Mouse (Mus musculus) left cerebral cortex, postnatal 25 days (tissue): ENCODE results near the gene Gse1. TPM values are rescaled to one million over a fixed set of nuclear protein-coding genes. Genes with fewer than 3 reads are reported as not detected.

ENCODE experiments used
- DNase-seq, 2 experiments: peaks; one replicate each; pipeline ENCODE4 v3.0.0; 2022; ENCODE audit warnings: low spot score in 2 of 2, mixed read lengths in 1 of 2
- intact Hi-C: fragments of 180-260 bp; cut with DNase I; formaldehyde crosslinking; loops from one replicate; pipeline ENCODE4 v1.15.1; 2025
- total RNA-seq, 2 experiments: library from RNA; stranded (reverse); gene quantifications; 2 replicates each; pipeline ENCODE4 v1.2.3; 2021

The Gse1 gene
- total RNA-seq, 2 experiments from 2014 or later = 74.2 to 79.4 TPM

GRCm38 (mm10) chr8:120575801-120576200 is 347.5 kb downstream of the Gse1 start:
- DNase-seq = no peak
- intact Hi-C loops = no loop called here

DNA sequence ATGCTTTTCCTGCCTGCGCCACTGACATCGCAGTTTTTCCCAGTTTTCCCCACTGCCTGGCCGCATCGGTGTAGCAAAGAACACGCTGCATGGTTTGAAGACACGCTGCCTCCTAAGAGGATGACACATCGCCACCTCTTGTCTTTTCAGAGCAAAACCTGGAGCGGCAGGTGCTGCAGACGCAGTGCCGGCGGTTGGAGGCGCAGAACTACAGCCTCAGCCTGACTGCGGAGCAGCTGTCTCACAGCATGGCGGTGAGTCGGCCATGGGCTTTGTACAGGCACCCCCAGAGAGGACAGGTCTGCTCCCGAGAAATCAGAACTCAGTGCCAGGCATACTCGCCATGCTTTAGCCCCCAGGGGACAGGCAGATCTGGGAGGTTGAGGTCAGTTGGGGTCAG is 349.6 kb downstream of the Gse1 start:
- intact Hi-C loops = no loop called here
- DNase-seq = no peak

DNA sequence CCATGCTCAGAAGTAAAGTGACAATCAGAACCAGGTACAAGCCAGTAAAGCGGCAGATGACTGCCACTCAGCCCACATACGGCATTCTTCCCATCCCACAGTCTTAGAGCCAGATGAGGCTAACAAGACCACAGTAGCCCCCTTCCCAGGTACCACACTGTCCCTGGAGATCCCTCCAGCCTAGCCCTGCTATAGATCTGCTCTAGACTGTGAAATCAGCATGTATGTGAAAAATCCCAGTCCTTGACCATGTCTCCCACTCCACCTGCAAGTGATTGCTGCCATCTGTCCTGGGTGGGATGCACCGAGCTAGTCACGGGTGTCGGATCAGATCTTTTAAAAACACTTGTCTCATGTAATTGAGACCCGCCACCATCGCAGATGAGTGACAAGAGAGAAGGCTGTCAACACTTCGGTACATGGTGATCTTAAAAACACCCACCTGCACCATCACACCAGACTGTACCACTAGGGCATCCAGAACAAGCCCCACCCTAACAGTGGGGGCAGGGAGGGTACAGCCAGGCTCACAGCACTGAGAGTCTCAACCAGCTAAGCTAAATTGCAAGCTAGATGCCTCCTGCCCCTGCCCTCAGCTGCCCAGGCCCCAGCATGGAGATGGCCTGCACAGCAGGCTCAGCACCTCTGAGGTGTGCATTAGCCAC is 352.2 kb downstream of the Gse1 start:
- no peak for DNase-seq

GRCm38 (mm10) chr8:120581329-120581728 is 353.1 kb downstream of the Gse1 start:
- DNase-seq = no peak
- intact Hi-C loops = no loop called here

More for the DNA sequence above, 352.2 kb downstream of the Gse1 start:
- intact Hi-C loops = no loop called here

DNA sequence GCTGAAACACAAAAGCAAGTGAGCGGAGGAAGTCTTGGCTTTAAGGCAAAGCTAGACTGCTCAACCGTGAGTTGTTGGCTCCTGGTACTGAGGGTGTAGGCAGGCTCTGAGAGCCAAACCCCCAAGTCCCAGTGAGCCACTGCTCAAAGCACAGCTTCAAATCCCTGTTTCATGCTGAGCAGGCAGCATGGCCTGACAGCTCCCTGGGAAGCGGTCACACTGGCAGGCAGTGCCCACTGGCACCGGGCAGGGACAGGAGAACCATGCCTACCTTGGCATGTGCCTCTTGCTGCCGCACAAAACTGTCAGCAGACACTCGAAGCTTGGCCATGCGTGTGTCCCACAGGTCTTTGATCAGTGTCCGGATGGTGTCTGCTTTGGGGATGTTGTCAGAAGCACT is 353.6 kb downstream of the Gse1 start:
- DNase-seq = no peak
- intact Hi-C loops = no loop called here

DNA sequence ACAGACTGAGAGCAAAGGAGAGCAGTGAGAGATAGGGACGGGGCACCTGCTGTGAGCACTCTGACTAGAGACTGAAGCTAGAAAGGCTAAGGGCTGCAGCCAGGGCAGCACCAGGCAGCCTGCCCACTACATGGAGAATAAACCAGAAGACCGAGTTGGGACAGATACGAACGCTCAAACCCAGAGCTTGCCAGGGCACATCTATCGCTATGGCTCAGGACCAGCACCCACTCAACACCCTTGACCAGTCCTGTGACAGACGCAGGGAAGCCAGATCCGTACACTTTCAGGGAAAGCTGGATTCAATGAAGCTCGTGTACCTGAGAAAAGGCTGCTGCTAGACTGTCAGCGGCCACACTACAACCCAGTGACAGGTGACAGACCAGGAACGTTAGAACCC is 357.3 kb downstream of the Gse1 start:
- DNase-seq = no peak
- intact Hi-C loops = no loop called here

GRCm38 (mm10) chr8:120588908-120589771 is 360.9 kb downstream of the Gse1 start, which contains the start of gene Gins2:
Gins2 (minus strand) TSS chr8:120589304.
- intact Hi-C loops = no loop called here
- DNase-seq = peak; percentile 99 to 100

DNA sequence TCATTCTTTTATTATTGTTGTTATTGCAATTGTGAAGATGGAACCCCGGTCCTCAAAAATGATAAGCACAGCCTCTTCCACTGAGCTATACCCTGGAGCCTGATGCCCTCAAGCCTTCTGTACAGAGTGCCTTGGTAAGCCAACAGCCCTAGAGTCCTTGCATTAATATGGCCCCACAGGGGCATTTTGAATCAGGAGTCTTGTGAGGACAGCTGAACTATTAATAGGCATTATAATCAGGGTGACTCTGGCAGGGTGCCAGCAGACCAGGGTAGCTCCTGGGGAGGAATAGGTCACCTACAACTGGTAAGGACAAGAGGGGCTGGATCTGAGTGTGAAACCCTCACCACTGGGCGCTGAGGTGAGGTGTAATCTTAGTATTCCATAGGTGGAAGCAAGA is 361.7 kb downstream of the Gse1 start:
- no peak for DNase-seq
- intact Hi-C loops = no loop called here

DNA sequence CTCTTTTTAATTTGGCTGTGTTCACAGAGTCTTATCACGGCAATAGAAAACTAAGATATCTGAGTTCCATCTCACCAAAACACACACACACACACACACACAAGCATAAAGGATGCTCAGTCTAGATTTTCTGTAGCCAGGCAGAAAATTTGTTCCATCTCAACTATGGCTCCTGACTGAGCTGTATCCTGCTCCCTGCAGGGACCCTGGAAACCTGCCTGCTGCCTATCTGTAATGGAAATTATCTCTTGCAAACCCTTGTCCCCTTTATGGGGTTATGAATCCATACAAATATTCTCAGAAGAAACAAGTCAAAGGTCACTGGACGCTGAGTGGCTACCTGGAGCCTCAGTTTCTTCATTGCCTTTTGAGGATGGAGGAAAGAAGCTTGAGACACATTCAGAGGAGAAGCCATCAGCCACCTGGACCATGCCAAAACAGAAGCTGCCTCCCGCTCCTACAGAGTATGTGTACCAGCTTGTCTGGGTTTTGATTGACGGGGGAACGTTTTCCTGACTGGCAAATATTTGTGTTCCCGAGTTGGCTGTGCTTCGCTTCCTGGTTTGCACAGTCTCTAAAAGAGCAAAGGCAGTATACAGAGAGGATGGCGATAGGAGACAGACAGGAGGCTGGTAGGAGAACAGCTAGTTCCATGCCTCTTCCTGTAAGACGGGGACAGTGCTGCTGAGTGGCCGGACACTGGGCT is 363.5 kb downstream of the Gse1 start:
- intact Hi-C loops = no loop called here
- DNase-seq = no peak

- DNase-seq = no peak
- intact Hi-C loops = no loop called here
Observed at GRCm38 (mm10) chr8:120594571-120594970, 366.3 kb downstream of the Gse1 start.

DNA sequence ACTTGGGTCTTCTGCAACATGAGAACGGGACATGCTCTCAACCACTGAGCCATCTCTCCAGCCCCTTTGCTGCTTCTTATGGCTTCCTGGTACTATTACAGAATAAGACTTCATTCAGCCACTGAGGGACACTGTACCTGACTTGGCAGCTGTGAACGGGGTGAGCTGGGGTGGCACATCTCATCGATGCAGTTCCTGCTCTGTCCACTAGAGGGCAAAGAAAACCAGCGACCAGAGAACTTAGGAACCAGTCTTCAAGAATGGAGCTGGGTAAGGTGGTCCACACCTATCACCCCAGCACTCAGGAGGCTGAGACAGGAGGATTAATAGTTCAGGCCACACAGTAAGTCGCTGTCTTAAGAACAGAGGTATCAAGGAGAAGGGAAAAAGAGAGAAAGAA is 367.7 kb downstream of the Gse1 start:
- intact Hi-C loops = loop anchor here (5.0 kb wide), 2 partner anchors 294 to 309 kb away; no protein-coding TSS in a partner anchor
- no peak for DNase-seq

DNA sequence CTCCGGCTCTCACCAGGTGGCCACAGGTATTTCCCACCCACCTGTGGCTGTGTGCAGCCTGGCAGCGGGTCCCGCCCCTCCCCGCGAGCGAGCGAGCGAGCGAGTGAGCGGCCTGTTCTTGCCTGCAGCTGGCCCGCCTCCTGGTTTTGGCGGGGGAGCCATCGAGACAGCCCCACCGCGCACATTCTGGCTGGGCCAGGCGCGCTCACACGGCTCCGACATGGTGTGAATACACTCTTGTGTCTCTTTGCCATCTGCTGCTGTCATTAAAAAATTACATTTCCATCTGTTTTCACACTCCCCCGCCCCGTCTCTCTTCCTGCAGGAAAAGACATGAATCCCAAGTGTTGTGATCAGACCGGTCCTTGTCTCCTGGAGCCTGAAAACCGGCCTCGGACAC is 370.3 kb downstream of the Gse1 start:
- intact Hi-C loops = loop anchor here (1.0 to 5.0 kb wide), 4 partner anchors 62 to 333 kb away; no protein-coding TSS in a partner anchor
- peak; percentile 85 to 95 for DNase-seq

DNA sequence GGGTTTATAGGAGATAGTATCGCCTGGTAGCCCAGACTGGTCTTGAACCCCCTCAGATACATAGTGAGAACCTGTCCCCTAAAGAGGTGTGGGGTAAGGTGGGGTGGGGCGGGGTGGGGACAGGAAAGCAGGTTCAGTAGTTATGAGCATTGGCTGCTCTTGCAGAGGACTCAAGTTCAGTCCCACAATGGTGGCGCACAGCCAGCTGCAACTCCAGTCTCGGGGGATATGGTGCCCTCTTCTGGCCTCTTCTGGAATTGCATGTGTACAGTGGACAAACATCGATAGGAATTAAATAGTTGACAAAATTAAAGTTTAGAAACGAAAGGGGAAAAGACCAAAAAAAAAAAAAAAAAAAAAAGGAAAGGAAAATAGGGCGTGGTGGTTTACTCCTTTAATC is 371.2 kb downstream of the Gse1 start:
- DNase-seq = peak; percentile 70 to 78
- intact Hi-C loops = loop anchor here (5.0 kb wide), 2 partner anchors 297 to 312 kb away; no protein-coding TSS in a partner anchor

GRCm38 (mm10) chr8:120602672-120603071 is 374.4 kb downstream of the Gse1 start:
- no peak for DNase-seq

DNA sequence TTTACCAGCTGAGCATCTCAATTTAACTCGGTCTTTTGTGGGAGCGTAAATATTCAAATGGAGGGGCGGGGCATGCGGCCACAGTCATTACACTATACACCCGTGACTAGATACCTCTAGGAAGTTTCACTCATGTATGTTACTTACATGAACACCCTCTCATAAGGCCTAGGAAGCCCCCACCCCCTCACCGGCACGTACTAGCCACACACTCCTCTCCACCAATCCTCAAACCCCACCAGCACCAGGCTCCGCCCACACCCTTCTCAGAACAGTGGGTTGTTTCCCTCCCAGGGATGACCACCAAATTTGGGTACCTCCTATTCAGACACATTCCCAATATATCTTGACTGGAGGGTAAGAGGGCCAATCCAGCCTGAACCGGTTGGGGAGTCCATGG is 379.2 kb downstream of the Gse1 start:
- intact Hi-C loops = loop anchor here (5.0 kb wide), 1 partner anchor 430 kb away; the partner anchor contains the start of gene Fam92b

More at GRCm38 (mm10) chr8:120602672-120603071, 374.4 kb downstream of the Gse1 start:
- intact Hi-C loops = no loop called here

DNA sequence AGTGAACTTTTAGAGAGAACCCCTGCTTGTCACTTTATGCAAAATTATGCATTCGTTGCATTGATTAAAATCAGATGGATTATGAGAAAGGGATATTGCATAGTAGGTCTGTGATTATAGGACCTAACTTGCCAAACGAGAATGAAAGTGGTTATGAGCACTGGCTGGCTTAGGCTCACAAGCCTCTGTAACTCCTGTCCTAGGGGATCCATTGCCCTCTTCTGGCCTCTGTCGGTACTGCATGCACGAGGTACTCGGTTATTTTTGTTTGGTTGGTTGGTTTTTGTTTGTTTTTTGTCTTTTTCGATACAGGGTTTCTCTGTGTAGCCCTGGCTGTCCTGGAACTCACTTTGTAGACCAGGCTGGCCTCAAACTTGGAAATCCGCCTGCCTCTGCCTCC is 379.6 kb downstream of the Gse1 start:
- intact Hi-C loops = loop anchor here (5.0 kb wide), 1 partner anchor 431 kb away; the partner anchor contains the start of gene Fam92b
- DNase-seq = peak; percentile 74 to 76

More for the DNA sequence above, 379.2 kb downstream of the Gse1 start:
- no peak for DNase-seq

GRCm38 (mm10) chr8:120610824-120611223 is 382.6 kb downstream of the Gse1 start:
- intact Hi-C loops = no loop called here
- no peak for DNase-seq

DNA sequence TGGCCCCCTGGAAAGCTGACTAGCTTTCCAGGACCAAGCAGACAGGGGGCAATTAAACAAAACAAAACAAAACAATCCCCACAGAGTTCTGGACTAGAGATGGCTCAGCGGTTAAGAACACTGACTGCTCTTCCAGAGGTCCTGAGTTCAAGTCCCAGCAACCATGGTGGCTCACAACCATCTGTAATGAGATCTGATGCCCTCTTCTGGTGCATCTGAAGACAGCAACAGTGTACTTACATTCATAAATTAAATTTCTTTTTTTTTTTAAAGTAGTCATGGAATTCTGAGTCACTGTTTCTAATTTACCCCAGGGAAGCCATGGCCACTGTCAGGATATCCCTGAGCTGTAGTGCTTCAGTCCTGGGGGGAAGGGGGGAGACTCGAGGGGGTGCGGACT is 386.2 kb downstream of the Gse1 start:
- no peak for DNase-seq
- intact Hi-C loops = no loop called here

GRCm38 (mm10) chr8:120616663-120617626 is 388.7 kb downstream of the Gse1 start:
- DNase-seq = no peak
- intact Hi-C loops = no loop called here
